Mouse (Mus musculus): ENCODE measurements around the gene Shmt2.

The Shmt2 gene

GRCm38 (mm10) chr10:127522088-127522581 lies at the start of gene Shmt2:
Gene Shmt2, minus strand, starts transcription at chr10:127522444.
- WGBS: under 1% methylated on average over 21 of the region's 21 CpGs

GRCm38 (mm10) chr10:127570937-127571641 lies 48.8 kb upstream of the Shmt2 start:
- WGBS: 84% methylated on average over 17 of the region's 17 CpGs

DNA sequence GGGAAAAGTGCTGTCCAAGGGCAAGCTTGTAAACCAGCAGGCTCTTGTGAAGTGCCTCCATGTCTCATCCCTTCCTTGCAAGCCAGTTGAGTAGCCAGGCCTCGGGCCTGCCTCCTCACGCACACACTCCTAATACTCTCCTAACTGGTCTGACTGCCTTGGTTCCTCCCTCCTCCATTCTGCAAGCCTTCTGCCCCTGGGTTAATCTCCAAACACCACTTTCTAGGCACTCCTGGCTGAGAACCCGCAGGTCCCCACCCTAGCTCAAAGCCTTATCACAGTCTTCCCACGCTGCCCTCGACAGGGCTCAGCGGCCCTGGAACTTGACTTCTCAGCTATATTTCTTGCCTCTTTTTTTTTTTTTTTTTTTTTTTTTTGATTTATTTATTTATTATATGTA lies 48.1 kb upstream of the Shmt2 start:
- 80% methylated on average over 6 of the region's 6 CpGs for WGBS

- WGBS: 22% methylated on average over 3 of the region's 3 CpGs
Observed at GRCm38 (mm10) chr10:127569450-127569849, 47.2 kb upstream of the Shmt2 start.

- 90% methylated on average over 28 of the region's 28 CpGs for WGBS
Observed at GRCm38 (mm10) chr10:127566553-127567326, 44.5 kb upstream of the Shmt2 start.

GRCm38 (mm10) chr10:127564301-127564700 lies 42.1 kb upstream of the Shmt2 start:
- 27% methylated on average over 13 of the region's 13 CpGs for WGBS

DNA sequence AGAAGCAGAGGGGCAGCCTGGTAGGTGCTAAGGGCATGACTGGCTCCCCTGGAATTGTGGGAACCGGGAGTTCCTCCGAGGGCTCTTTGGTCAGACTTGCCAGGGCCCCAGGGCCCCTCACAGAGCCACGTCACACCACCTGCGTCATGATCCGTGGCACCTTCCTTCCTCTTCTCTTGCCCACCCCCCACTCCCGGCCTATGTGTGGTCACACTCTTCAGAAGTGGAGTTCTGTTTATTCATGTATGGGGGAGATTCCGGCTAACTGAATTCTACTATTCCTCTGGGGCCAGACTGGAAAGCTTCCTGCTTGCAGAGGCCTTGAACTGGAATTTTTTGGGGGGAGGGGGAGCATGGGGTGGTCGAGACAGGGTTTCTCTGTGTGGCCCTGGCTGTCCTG lies 41.6 kb upstream of the Shmt2 start:
- WGBS: 66% methylated on average over 8 of the region's 8 CpGs

GRCm38 (mm10) chr10:127557397-127557796 lies 35.2 kb upstream of the Shmt2 start:
- WGBS: 90% methylated on average over 13 of the region's 13 CpGs

- 73% methylated on average over 18 of the region's 18 CpGs for WGBS
Observed at GRCm38 (mm10) chr10:127555703-127556102, 33.5 kb upstream of the Shmt2 start.

- 87% methylated on average over 17 of the region's 17 CpGs for WGBS
Observed at GRCm38 (mm10) chr10:127549892-127550291, 27.6 kb upstream of the Shmt2 start.

DNA sequence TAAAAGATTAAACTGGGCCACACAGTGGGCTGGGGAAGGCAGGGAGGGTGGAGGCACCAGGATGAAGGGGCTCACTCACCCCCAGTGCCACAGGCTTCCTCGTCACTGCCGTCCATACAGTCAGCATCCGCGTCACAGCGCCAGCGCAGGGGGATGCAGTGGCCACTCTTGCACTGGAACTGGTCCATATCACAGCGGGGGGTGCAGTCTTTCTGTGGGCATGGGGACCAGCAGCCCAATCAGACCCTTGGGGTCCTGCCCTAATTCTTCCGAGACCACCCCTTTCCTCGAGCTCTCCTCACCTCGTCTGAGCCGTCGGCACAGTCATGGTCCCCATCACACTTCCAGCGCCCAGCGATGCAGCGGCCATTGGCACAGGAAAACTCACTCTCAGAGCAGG lies 26.0 kb upstream of the Shmt2 start:
- WGBS: 83% methylated on average over 15 of the region's 15 CpGs

DNA sequence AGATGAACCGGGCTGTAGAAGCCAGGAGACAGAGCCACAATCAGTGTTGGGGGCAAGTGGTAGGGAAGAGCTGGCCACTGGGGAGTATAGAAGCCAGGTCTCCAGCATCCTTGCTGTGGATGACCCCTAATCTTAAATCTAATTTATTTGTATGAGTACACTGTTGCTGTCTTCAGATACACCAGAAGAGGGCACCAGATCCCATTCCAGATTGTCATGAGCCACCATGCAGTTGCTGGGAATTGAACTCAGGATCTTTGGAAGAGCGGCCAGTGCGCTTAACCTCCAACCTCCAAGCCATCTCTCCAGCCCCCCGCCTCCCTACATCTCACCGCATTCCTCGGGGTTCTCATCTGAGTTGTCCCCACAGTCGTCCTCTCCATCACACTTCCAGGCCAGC lies 24.3 kb upstream of the Shmt2 start:
- WGBS: 90% methylated on average over 7 of the region's 7 CpGs

DNA sequence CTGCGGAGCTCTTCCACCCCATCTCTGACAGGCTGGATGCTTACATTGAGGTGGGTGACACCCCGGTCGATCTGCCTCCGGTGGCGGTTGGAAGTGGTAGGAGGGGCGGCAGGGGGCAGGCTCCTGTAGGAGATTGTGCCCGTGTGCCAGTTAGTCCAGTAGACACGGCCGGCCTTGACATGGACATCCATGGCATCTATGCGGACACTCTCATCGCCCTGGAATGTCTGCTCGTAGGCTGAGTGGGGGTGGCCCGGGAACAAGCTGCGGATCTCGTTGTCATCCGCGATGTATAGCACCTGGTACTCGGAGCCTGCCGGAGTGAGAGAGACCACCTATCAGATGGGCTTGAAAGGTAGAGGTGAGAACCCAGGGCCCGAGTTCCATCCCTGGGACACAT lies 22.1 kb upstream of the Shmt2 start:
- WGBS: 93% methylated on average over 20 of the region's 20 CpGs

DNA sequence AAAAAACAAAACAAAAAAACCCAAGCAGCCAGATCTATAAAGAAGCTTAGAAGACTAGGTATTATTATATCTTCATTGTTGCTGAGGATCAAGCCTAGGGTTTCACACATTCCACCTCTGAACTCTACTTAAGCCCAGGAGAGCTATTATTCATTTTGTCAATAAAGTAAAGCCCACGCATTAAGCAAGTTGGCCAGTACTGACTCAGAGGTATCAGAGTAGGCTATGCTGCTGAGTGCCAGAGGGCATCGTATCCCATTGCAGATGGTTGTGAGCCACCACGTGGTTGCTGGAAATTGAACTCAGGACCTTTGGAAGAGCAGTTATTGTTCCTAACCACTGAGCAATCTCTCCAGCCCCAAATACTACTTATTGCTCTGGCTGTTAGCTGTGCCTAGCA lies 21.7 kb upstream of the Shmt2 start:
- WGBS: 79% methylated on average over 3 of the region's 3 CpGs

- 43% methylated on average over 6 of the region's 6 CpGs for WGBS
Observed at GRCm38 (mm10) chr10:127542720-127543119, 20.5 kb upstream of the Shmt2 start.

GRCm38 (mm10) chr10:127542084-127542483 lies 19.8 kb upstream of the Shmt2 start:
- 61% methylated on average over 13 of the region's 13 CpGs for WGBS

GRCm38 (mm10) chr10:127541510-127541909 lies 19.3 kb upstream of the Shmt2 start:
- 96% methylated on average over 8 of the region's 8 CpGs for WGBS

DNA sequence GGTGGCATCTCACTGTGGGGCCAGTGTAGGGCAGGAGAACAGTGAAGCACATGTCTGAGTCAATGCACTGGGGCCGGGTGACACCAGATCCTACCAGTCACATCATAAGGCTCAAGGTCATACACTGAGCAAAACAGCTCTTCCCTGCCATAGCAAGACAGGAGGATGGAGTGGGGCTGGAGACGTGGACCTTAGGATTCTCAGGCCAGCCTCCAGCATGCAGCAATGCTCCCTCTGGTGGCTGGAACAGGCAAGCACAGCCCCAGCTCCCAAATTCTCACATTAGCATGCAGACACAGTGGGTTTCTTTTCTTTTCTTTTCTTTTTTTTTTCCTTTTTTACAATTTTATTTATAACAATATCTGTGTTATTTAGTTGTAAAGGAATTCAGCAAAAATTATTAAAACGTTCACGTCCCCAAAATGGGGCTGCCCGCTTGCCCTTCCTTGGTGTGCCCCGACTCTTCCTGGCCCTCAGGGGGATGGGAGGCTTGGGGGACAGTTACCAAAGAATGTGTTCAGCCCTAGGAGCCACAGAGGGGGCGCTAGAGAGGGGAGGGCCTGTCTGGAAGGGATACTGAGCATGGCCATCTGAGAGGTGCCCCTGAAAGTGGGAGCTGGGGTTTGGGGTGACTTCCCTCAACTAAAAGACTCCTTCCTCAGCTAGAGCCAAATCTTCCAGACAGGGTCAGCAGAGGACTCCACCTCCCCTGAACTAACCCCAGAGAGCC lies 15.8 kb upstream of the Shmt2 start:
- 27% methylated on average over 7 of the region's 7 CpGs for WGBS

DNA sequence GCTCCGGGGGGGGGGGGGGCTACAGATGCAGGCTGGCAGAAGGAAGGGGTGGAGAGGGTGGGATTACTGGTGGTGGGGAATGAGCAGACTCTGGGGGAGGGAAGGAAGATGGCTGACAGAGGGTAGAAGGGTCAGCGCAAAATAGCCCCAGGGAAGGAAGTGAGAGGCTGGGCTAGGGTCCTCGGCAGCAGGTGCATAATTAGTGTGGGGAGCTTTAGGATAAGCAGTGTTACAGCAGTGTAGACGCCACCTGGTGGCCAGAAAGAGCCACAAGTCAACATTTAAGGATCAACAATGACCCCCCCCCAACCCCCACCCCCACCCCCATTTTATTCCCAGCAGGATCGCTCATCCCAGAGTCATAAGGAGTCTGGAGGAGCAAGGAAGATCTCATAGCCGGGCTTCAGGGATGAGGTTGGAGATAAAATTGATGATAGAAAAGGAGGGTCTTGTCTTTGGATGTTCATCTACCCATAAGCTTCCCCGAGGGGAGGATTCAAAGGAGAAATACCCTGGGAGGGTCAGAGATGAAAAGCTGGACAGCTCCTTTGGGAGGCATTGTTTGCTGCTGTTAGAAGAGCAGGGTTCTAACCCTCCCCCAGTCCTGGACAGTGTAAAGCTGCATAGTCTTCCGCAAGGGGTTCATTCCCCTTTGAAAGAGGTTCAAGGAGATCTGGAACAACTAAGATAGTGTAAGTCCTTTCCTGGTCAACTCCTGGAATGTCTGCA lies 14.5 kb upstream of the Shmt2 start:
- 16% methylated on average over 8 of the region's 8 CpGs for WGBS

DNA sequence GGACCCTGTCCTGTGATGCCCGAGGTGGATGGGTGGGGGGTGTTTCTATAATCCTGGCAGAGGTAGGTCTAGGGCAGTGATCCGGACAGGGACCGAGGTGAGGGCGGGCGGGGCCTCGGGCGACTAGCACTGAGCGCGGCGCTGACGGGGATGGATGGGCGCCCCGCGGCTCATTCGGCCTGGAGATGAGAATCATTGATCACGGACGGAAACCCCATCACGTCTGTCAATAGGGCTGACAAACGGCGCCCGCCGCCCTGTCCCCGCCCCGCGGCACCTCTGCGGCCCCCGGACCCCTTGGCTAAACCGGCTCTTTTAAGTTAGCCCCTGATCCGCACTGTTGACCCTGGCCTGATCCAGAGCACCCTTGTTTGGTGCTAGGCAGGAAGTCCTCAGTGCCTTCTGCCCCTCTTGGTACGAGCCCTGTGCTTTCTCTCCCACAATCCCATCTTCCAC lies 12.7 kb upstream of the Shmt2 start:
- WGBS: 5% methylated on average over 30 of the region's 30 CpGs
